Mouse (Mus musculus) lung, embryonic 14.5 days (tissue): ENCODE data around the gene Crtap. TPM values are rescaled to one million over a fixed set of nuclear protein-coding genes. Genes with fewer than 3 reads are reported as not detected.
"Not testable (repeated sequence)": the region's sequence is repeated elsewhere in the genome, so short reads cannot be mapped to it uniquely, and the experiment has no call there.

Source experiments
- ATAC-seq: fragments of 200-750 bp; cut with Nextera tagmentation; 2 replicates; pipeline ENCODE4 v1.8.0; 2017; ENCODE audit warnings: mild to moderate bottlenecking, moderate TSS enrichment, moderate library complexity; ENCODE audit not compliant: insufficient read depth
- DNase-seq: peaks from one replicate; pipeline ENCODE4 v3.0.0-alpha.2; 2015
- H3K27ac ChIP-seq: fragments of 300-500 bp; sonication (generic); 2 replicates; pipeline ENCODE4 v1.5.1; 2014; ENCODE audit warnings: low read depth, mild to moderate bottlenecking, moderate library complexity
- H3K27me3 ChIP-seq: fragments of 300-500 bp; sonication (generic); 2 replicates; pipeline ENCODE4 v1.6.1; 2014; ENCODE audit warnings: low read length, control low read depth; ENCODE audit not compliant: insufficient read depth
- H3K36me3 ChIP-seq: fragments of 300-500 bp; sonication (generic); 2 replicates; pipeline ENCODE4 v1.6.1; 2014; ENCODE audit warnings: control low read depth; ENCODE audit not compliant: insufficient read depth
- H3K4me1 ChIP-seq: fragments of 300-500 bp; sonication (generic); 2 replicates; pipeline ENCODE4 v1.6.1; 2014; ENCODE audit warnings: antibody characterized with exemption, control low read depth; ENCODE audit not compliant: insufficient read depth
- H3K4me2 ChIP-seq: fragments of 300-500 bp; sonication (generic); 2 replicates; pipeline ENCODE4 v1.6.1; 2014; ENCODE audit warnings: mild to moderate bottlenecking
- H3K4me3 ChIP-seq: fragments of 300-500 bp; sonication (generic); 2 replicates; pipeline ENCODE4 v1.5.1; 2014; ENCODE audit warnings: low read depth, low read length
- H3K9ac ChIP-seq: fragments of 300-500 bp; sonication (generic); 2 replicates; pipeline ENCODE4 v1.6.1; 2014
- H3K9me3 ChIP-seq: fragments of 300-500 bp; sonication (generic); 2 replicates; pipeline ENCODE4 v1.6.1; 2016; ENCODE audit warnings: low read depth, low read length, control low read depth
- CTCF ChIP-seq: IDR thresholded peaks from 2 replicates; pipeline ENCODE4 v1.5.1; 2016; ENCODE audit warnings: antibody characterized with exemption, low read depth
- WGBS: fragments of 180-500 bp; shearing (Covaris S2); extraction: QIAGEN DNeasy Blood & Tissue Kit; methylation state at CpG from one replicate; pipeline ENCODE4 v1.1.7; 2014; 5-methylcytosine and 5-hydroxymethylcytosine counted together
- polyA plus RNA-seq: library from polyadenylated mRNA; unstranded; fragments of >200 nt; fragmentation: Nextera tagmentation; extraction: Ambion mirVana; gene quantifications from 2 replicates; pipeline ENCODE4 v1.2.1, GENCODE M21; 2014

Crtap gene
- polyA plus RNA-seq, 1 experiment from 2014 or later: 156 TPM

DNA sequence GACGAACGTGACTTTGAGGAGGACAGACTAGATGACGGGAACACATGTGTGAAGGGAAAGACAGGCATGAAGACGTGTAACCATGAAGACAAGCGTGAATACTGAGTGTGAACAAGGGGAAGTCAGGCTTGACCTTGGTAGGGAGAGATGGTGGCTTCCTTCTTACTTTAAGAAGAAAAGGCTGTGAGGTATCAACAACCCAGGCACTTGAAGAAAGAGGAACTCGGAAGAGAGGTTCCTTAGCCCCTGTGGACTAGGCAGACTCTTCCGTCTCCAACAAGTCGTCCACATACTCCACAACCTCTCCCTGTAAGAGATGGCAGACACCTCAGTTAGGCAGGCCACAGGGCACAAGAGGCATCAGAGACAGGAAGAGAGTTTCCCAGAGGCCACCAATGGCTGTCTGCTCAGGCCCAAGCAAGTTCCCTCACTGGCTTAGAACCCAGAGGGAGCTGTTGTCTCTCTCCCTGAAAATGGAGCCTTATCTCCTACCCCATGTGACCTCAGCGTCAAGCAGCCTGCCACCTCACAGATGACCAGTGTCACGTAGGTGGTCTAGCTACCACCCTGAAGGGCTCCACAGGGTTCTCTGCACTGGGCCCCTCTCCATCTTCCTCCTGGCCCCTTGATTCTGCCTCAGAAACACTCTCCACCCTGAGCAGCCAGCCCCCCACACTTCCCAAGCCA lies 15.1 kb downstream of the Crtap start:
- Histone ChIP-seq H3K27ac (no peak overlapping the region), H3K9me3 (no peaks in the 10 kb centered on the region), H3K9ac (no peak overlapping the region), H3K36me3 (peaks cover 53% of the 10 kb centered on the region), H3K27me3 (no peaks in the 10 kb centered on the region), H3K4me1 (no peaks in the 10 kb centered on the region), H3K4me2 (no peak overlapping the region), H3K4me3 (no peak overlapping the region)
- no peak for TF ChIP-seq CTCF
- WGBS: 79% methylated on average over 10 of the region's 10 CpGs
- ATAC-seq (no peak), DNase-seq (no peak)

DNA sequence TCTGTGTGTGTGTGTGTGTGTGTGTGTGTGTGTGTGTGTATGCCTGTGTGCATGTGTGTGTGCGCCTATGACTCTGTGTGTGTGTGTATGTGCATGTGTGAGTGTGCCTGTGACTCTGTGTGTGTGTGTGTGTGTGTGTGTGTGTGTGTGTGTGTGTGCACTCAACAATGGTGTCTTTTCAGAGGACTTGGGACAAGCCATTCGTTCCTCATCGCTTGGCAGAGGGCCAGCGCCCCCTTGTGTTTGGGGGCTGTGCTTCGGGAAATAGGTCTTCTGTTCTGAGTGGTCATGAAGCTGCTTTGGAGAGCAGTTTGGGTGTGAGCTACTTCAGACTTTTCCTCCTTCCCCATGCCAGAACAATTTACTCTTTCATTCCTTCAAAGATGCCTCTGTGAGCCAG lies 18.8 kb downstream of the Crtap start:
- WGBS: 26% methylated on average over 5 of the region's 5 CpGs
- not testable (repeated sequence) for H3K9me3 ChIP-seq, H3K27me3 ChIP-seq, H3K9ac ChIP-seq, ATAC-seq, H3K4me2 ChIP-seq, H3K4me1 ChIP-seq, H3K4me3 ChIP-seq, H3K27ac ChIP-seq
- peaks cover 19% of the 10 kb centered on the region; the same call in 1 of the 2 replicates for H3K36me3 ChIP-seq
- peak; percentile 24; the same call in 1 of the 2 replicates for TF ChIP-seq CTCF
- peak; percentile 47 for DNase-seq

DNA sequence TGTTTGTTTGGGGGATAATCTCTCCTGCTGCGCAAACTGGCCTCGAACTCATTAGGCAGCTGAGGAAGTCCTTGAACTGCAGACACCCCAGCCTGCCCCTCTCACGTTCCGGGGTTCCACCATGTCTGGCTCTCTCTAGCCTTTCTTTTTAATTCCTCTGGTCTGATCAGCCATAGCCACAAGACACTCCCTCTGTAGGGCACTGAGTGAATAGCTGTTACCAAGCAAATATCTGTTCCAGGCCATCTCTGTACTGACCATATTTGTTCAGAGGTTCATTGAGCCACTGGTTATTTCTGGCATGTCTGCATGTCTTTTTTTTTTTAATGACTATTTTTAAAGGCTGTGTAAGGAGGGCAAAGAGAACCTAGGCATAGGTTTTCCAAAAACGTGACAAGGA lies 21.1 kb downstream of the Crtap start:
- TF ChIP-seq CTCF: peak; percentile 49
- H3K27me3 ChIP-seq, H3K4me2 ChIP-seq, H3K36me3 ChIP-seq, H3K9ac ChIP-seq, H3K4me3 ChIP-seq, H3K9me3 ChIP-seq, H3K4me1 ChIP-seq, H3K27ac ChIP-seq: not testable (repeated sequence)
- ATAC-seq (peak; percentile 39; the same call in 1 of the 2 replicates), DNase-seq (peak; percentile 46)
- 60% methylated on average over 5 of the region's 5 CpGs for WGBS

DNA sequence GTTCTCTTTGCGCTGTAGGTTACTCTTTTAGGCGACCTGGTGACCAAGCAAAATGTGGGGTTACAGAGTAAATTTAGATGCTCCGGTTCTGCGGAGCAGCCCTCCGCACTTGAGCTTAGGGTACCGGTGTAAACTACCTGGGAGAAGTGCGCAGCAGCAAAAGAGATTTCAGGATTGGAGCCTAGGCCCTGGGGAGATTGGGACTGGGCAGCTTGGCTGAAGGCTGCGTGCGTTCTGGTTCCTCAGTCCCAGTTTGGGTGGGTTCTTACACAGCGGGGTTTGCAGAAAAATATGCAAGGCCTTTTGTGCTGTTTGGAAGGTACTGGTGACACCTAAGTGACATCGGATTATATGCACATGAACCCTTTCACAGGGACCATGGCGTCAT lies 22.0 kb downstream of the Crtap start:
- 11% methylated on average over 12 of the region's 12 CpGs for WGBS
- Histone ChIP-seq H3K4me3 (peak overlapping the region; percentile 37), H3K4me1 (no peaks in the 10 kb centered on the region), H3K9ac (peak overlapping the region; percentile 60), H3K27ac (0 out of 2 replicates have a peak overlapping the region, but pooled peaks have one; percentile 20), H3K9me3 (no peaks in the 10 kb centered on the region), H3K36me3 (no peaks in the 10 kb centered on the region), H3K27me3 (no peaks in the 10 kb centered on the region), H3K4me2 (peak overlapping the region; percentile 86)
- TF ChIP-seq CTCF: no peak
- DNase-seq (peak; percentile 19), ATAC-seq (peak; percentile 39)

DNA sequence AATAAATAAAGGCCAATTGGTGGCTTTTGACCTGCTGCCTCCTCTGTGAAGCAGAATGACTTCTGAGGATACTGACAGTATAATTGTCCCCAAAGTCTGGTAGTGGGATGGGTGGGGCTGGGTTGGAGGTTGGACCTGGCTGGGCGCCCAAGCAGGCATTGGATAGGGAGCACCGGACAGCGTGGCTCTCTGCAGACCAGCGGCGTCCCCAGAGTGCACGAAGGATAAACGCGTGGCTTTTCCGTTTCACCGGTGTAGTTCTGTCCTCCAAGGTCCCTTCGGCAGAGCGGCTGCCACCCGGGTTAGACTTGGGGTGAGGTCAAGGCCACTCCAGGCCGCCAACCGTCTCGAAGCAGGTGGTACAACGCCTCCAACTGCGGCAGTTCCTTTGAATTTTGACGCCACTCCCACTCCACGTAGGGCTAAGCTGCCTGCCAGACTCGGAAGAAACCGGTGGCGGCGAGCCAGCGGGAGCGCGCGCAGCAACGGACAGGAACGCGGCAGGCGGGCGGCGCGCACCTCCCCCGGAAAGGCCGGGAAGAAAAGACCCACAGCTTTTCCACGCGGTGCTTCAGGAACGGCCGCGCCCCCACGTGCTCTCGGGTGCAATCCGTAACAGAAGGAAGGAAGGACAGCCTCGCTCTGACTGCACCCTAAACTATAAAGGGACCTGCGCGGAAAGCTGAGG lies 22.5 kb downstream of the Crtap start:
- WGBS: under 1% methylated on average over 48 of the region's 48 CpGs
- no peak for TF ChIP-seq CTCF

DNA sequence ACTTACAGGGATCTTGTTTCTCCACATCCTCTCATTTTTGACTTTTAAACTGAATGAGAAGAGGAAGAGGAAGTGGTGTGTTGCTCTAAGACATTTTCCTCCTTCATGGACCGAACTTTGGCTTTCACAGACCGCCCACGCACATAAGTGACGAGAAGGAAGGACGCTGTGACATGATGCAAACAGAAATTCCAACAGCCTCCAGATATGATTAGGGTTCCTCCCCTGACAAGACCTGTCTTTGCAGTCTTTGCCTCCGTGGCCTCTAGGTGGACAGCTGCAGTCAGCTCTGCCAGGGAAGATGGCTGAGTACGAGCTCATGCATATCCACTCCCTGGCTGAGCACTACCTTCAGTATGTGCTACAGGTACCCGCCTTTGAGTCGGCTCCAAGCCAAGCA lies 60.6 kb downstream of the Crtap start, which contains the start of gene Bcl2a1c:
TSS of gene Bcl2a1c (plus strand) at position 281 of the 400 bp plus-strand sequence.
- H3K27ac ChIP-seq, H3K9me3 ChIP-seq, H3K36me3 ChIP-seq, H3K4me2 ChIP-seq, H3K27me3 ChIP-seq, H3K4me1 ChIP-seq, H3K9ac ChIP-seq, ATAC-seq, H3K4me3 ChIP-seq: not testable (repeated sequence)
- peak; percentile 0 for DNase-seq
- 61% methylated on average over 9 of the region's 9 CpGs for WGBS

More for the DNA sequence above, 22.5 kb downstream of the Crtap start:
- Histone ChIP-seq H3K27me3 (no peaks in the 10 kb centered on the region), H3K4me3 (peak overlapping the region; percentile 37), H3K9me3 (no peaks in the 10 kb centered on the region), H3K9ac (peak overlapping the region; percentile 60), H3K27ac (0 out of 2 replicates have a peak overlapping the region, but pooled peaks have one; percentile 20), H3K4me2 (peak overlapping the region; percentile 86), H3K36me3 (no peaks in the 10 kb centered on the region), H3K4me1 (no peaks in the 10 kb centered on the region)
- DNase-seq: peak; percentile 93
- peak; percentile 87 for ATAC-seq

DNA sequence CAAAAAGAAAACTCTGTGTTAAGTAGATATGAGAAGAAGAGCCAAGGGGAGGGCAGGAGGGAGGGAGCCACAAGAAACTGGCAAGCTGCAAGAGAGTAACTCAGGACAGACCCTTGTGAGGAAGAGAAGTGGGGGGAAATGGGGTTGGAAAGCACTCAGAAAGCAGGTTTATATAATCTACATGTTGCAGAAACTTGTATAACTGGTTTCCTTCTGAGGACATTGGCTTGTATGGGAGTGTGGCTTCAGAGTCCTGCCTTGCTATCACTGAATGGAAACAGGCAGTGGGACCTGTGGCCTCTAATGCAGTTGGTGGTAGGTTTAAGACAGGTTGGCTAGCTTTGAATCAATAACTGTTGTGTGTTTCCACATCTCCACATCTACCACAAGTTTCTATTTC lies 62.1 kb downstream of the Crtap start:
- not testable (repeated sequence) for H3K36me3 ChIP-seq, H3K27me3 ChIP-seq, H3K9me3 ChIP-seq, H3K9ac ChIP-seq, H3K4me3 ChIP-seq, H3K4me1 ChIP-seq, H3K27ac ChIP-seq, H3K4me2 ChIP-seq
- DNase-seq: peak; percentile 32
- ATAC-seq: peak; percentile 56; the same call in 1 of the 2 replicates
